Mouse (Mus musculus): ENCODE measurements at regions not wholly inside any gene's neighbourhood (a gene's known extent, or its start where the extent isn't known, plus 50 kb on each side); places are given as distances from the start of the nearest gene placed in this dataset.

- no peak for TF ChIP-seq CTCF (conservative IDR thresholded peaks at IDR 0.05; ENCODE audit: low read length)
- no peak for TF ChIP-seq POU5F1 (IDR thresholded peaks at IDR 0.05; ENCODE audit: borderline replicate concordance, low read length)
Measured at GRCm38 (mm10) chr4:114296380-114296779, 110.1 kb upstream of the Trabd2b start.
